Mouse (Mus musculus): ENCODE data around the gene Serpinb1a. TPM values are rescaled to one million over a fixed set of nuclear protein-coding genes. Genes with fewer than 3 reads are reported as not detected.

The Serpinb1a gene
- total and polyA plus RNA-seq, 3 experiments, result 8.7 TPM; not detected in 2

- TF ChIP-seq CTCF (IDR thresholded peaks at IDR 0.05; ENCODE audit: low read depth, low read length) (no peak), TAL1 (conservative IDR thresholded peaks at IDR 0.05; ENCODE audit: low read depth, low read length) (no peak), POLR2AphosphoS5 (IDR thresholded peaks at IDR 0.05; ENCODE audit: insufficient replicate concordance, low read depth, low read length) (no peak), GATA1 (IDR thresholded peaks at IDR 0.05; ENCODE audit: borderline replicate concordance, low read length) (no peak), GATA2 (IDR thresholded peaks at IDR 0.05; ENCODE audit: borderline replicate concordance, low read depth, low read length) (no peak)
- H3K4me1 ChIP-seq (ENCODE audit: insufficient read depth, low read depth, low read length), result no peaks in the 10 kb centered on the region
- H3K9me3 ChIP-seq (replicated peaks), result no peaks in the 10 kb centered on the region
- peaks cover 17% of the 10 kb centered on the region; the same call in 1 of the 2 replicates for H3K27me3 ChIP-seq (ENCODE audit: insufficient read depth, low read length)
- H3K36me3 ChIP-seq (replicated peaks), result no peaks in the 10 kb centered on the region
- no peak for DNase-seq (ENCODE audit: low spot score)
- H3K4me3 ChIP-seq (ENCODE audit: low read depth, low read length), result no peak overlapping the region
- ATAC-seq (ENCODE audit: extremely low read depth, insufficient number of reproducible peaks, low FRiP score, poor library complexity, severe bottlenecking), result no peak
Measured at GRCm38 (mm10) chr13:32849531-32850123, 1.4 kb downstream of the Serpinb1a start.

DNA sequence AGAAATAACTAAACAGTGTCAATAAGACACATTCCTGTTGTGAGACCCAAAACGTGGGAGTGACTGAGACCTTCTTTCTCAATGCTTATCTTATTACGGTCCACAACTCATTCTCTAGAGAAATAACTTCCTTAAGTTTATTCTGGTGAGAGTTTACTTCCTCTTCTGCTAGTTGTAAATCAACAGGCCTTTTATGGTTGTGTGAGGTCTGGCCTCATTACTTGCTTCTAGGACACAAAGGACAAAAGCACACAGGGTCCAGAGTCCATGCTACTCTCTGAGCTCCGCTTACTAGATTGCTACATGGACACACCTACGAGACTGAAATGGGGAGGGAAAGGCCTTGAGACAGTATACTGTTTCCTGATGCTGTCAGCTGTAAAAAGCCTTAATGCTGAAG lies 1.9 kb downstream of the Serpinb1a start:
- Histone ChIP-seq H3K9me3 (replicated peaks) (no peaks in the 10 kb centered on the region), H3K4me1 (ENCODE audit: insufficient read depth, low read depth, low read length) (no peaks in the 10 kb centered on the region), H3K27me3 (ENCODE audit: insufficient read depth, low read length) (peaks cover 15% of the 10 kb centered on the region; the same call in 1 of the 2 replicates), H3K36me3 (replicated peaks) (no peaks in the 10 kb centered on the region), H3K4me3 (ENCODE audit: low read depth, low read length) (no peak overlapping the region)
- TF ChIP-seq POLR2AphosphoS5 (IDR thresholded peaks at IDR 0.05; ENCODE audit: insufficient replicate concordance, low read depth, low read length), result no peak
- no peak for TF ChIP-seq CTCF (IDR thresholded peaks at IDR 0.05; ENCODE audit: low read depth, low read length)
- TF ChIP-seq GATA1 (IDR thresholded peaks at IDR 0.05; ENCODE audit: borderline replicate concordance, low read length), result no peak
- no peak for DNase-seq (ENCODE audit: low spot score)
- no peak for ATAC-seq (ENCODE audit: extremely low read depth, insufficient number of reproducible peaks, low FRiP score, poor library complexity, severe bottlenecking)

DNA sequence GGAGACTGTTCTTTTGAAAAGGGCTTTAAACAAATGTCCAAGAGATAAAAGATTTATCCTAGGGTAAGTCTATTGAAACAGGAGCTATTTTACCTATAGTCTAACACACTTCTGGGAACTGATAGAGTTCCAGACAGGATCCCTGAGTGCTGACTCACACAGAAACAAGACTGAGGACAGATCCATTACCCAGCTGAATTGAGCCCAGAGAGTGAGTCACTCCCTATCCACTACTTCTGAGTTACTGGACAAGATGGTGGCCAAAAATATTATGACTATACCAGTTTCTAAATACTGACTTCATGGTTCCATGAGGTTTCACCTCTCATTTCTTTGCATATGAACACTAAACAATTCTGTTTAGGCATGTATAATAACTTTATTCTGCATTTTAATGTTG lies 4.8 kb downstream of the Serpinb1a start:
- DNase-seq (ENCODE audit: low spot score) (no peak), ATAC-seq (ENCODE audit: extremely low read depth, insufficient number of reproducible peaks, low FRiP score, poor library complexity, severe bottlenecking) (no peak)
- Histone ChIP-seq H3K36me3 (replicated peaks) (no peaks in the 10 kb centered on the region), H3K4me3 (ENCODE audit: low read depth, low read length) (no peak overlapping the region), H3K27me3 (ENCODE audit: insufficient read depth, low read length) (peaks cover 9% of the 10 kb centered on the region; the same call in 1 of the 2 replicates), H3K4me1 (ENCODE audit: insufficient read depth, low read depth, low read length) (no peaks in the 10 kb centered on the region), H3K9me3 (replicated peaks) (no peaks in the 10 kb centered on the region)
- no peak for TF ChIP-seq GATA1 (IDR thresholded peaks at IDR 0.05; ENCODE audit: borderline replicate concordance, low read length)
- no peak for TF ChIP-seq POLR2AphosphoS5 (IDR thresholded peaks at IDR 0.05; ENCODE audit: insufficient replicate concordance, low read depth, low read length)
- TF ChIP-seq GATA2 (IDR thresholded peaks at IDR 0.05; ENCODE audit: borderline replicate concordance, low read depth, low read length), result no peak

- DNase-seq (ENCODE audit: low spot score), result no peak
- TF ChIP-seq TAL1 (conservative IDR thresholded peaks at IDR 0.05; ENCODE audit: low read depth, low read length), result no peak
- no peak for TF ChIP-seq CTCF (IDR thresholded peaks at IDR 0.05; ENCODE audit: low read depth, low read length)
- TF ChIP-seq GATA1 (IDR thresholded peaks at IDR 0.05; ENCODE audit: borderline replicate concordance, low read length), result no peak
- TF ChIP-seq POLR2AphosphoS5 (IDR thresholded peaks at IDR 0.05; ENCODE audit: insufficient replicate concordance, low read depth, low read length), result no peak
- TF ChIP-seq GATA2 (IDR thresholded peaks at IDR 0.05; ENCODE audit: borderline replicate concordance, low read depth, low read length), result no peak
- no peak overlapping the region for H3K4me3 ChIP-seq (ENCODE audit: low read depth, low read length)
- no peaks in the 10 kb centered on the region for H3K9me3 ChIP-seq (replicated peaks)
- no peaks in the 10 kb centered on the region; the same call in none of the 2 replicates for H3K27me3 ChIP-seq (ENCODE audit: insufficient read depth, low read length)
- no peaks in the 10 kb centered on the region for H3K4me1 ChIP-seq (ENCODE audit: insufficient read depth, low read depth, low read length)
- no peak for ATAC-seq (ENCODE audit: extremely low read depth, insufficient number of reproducible peaks, low FRiP score, poor library complexity, severe bottlenecking)
- no peaks in the 10 kb centered on the region for H3K36me3 ChIP-seq (replicated peaks)
Measured at GRCm38 (mm10) chr13:32841349-32841748, 9.6 kb downstream of the Serpinb1a start.

DNA sequence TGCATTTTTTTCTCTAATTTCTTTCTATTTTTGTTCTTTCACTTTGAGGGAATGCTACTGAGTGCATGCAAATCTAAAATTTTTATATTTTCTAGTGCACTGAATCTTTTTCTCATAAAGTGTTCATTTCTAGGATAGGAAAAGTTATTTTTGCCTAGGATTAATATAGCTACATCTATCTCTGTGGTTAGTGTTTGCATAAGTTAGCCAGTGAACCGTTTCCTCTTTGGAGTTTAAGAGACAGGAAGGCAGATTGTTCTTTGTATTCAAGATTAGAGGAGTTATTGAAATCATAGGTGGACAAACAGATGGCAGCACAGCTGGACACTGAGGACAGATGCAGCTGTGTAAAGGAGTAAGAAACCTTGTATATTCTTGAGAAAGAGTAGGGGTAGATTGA lies 11.7 kb downstream of the Serpinb1a start:
- Histone ChIP-seq H3K36me3 (replicated peaks) (no peaks in the 10 kb centered on the region), H3K9me3 (replicated peaks) (no peaks in the 10 kb centered on the region), H3K4me3 (ENCODE audit: low read depth, low read length) (no peak overlapping the region), H3K27me3 (ENCODE audit: insufficient read depth, low read length) (peaks cover 6% of the 10 kb centered on the region), H3K4me1 (ENCODE audit: insufficient read depth, low read depth, low read length) (no peaks in the 10 kb centered on the region)
- ATAC-seq (ENCODE audit: extremely low read depth, insufficient number of reproducible peaks, low FRiP score, poor library complexity, severe bottlenecking) (no peak), DNase-seq (ENCODE audit: low spot score) (no peak)
- TF ChIP-seq GATA1 (IDR thresholded peaks at IDR 0.05; ENCODE audit: borderline replicate concordance, low read length), result no peak
- no peak for TF ChIP-seq POLR2AphosphoS5 (IDR thresholded peaks at IDR 0.05; ENCODE audit: insufficient replicate concordance, low read depth, low read length)
- TF ChIP-seq TAL1 (conservative IDR thresholded peaks at IDR 0.05; ENCODE audit: low read depth, low read length), result no peak
- no peak for TF ChIP-seq CTCF (IDR thresholded peaks at IDR 0.05; ENCODE audit: low read depth, low read length)

DNA sequence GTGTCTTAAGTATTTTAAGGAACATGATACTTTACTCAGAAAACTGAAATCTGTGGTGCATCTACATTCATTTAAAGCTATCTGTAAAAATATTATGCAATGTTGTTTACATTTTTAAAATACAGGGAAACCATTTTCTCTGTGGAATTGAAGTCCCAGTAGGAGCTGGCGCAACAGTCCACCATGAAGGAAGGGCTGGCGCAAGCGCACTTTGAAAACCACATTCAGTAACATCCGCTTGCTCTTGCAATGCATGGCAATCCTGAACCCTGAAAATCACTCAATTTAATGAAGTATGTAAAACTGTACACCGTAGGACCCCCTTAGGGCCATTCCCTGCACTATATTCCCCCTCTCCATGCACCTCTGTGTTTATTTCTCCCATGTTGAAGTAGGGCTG lies 16.5 kb downstream of the Serpinb1a start:
- TF ChIP-seq GATA1 (IDR thresholded peaks at IDR 0.05; ENCODE audit: borderline replicate concordance, low read length) (no peak), POLR2AphosphoS5 (IDR thresholded peaks at IDR 0.05; ENCODE audit: insufficient replicate concordance, low read depth, low read length) (no peak), CTCF (IDR thresholded peaks at IDR 0.05; ENCODE audit: low read depth, low read length) (no peak), TAL1 (conservative IDR thresholded peaks at IDR 0.05; ENCODE audit: low read depth, low read length) (no peak), GATA2 (IDR thresholded peaks at IDR 0.05; ENCODE audit: borderline replicate concordance, low read depth, low read length) (no peak)

More for the DNA sequence above, 16.5 kb downstream of the Serpinb1a start:
- ATAC-seq (ENCODE audit: extremely low read depth, insufficient number of reproducible peaks, low FRiP score, poor library complexity, severe bottlenecking), result no peak
- Histone ChIP-seq H3K27me3 (ENCODE audit: insufficient read depth, low read length) (peaks cover 11% of the 10 kb centered on the region), H3K9me3 (replicated peaks) (no peaks in the 10 kb centered on the region), H3K4me3 (ENCODE audit: low read depth, low read length) (no peak overlapping the region), H3K4me1 (ENCODE audit: insufficient read depth, low read depth, low read length) (no peaks in the 10 kb centered on the region), H3K36me3 (replicated peaks) (no peaks in the 10 kb centered on the region)
- DNase-seq (ENCODE audit: low spot score), result no peak
